Mouse (Mus musculus): Measurements from ENCODE around the gene Pon3. TPM values are rescaled to one million over a fixed set of nuclear protein-coding genes. Genes with fewer than 3 reads are reported as not detected.

Gene Pon3
- polyA plus RNA-seq, 1 experiment = 0.02 TPM

- H3K27me3 ChIP-seq (ENCODE audit: control insufficient read depth) = no peaks in the 10 kb centered on the region
- TF ChIP-seq TAL1 (IDR thresholded peaks at IDR 0.05; ENCODE audit: low read length) (peak; percentile 41; the same call in 1 of the 3 replicates), GATA1 (IDR thresholded peaks at IDR 0.05; ENCODE audit: low read length) (0 out of 2 replicates have a peak, but pooled peaks have one; percentile 36)
Observed at GRCm38 (mm10) chr6:5263250-5263999, 7.3 kb upstream of the Pon3 start.

GRCm38 (mm10) chr6:5262322-5263249 lies 6.5 kb upstream of the Pon3 start:
- Histone ChIP-seq H3K4me3 (replicated peaks) (no peak overlapping the region), H3K27me3 (ENCODE audit: control insufficient read depth) (no peaks in the 10 kb centered on the region), H3K9me3 (ENCODE audit: control insufficient read depth, low read length) (no peaks in the 10 kb centered on the region), H3K36me3 (ENCODE audit: control insufficient read depth) (peaks cover 76% of the 10 kb centered on the region), H3K4me1 (ENCODE audit: control insufficient read depth) (peaks cover 16% of the 10 kb centered on the region)
- TF ChIP-seq GATA1 (IDR thresholded peaks at IDR 0.05; ENCODE audit: low read length) (no peak), TAL1 (IDR thresholded peaks at IDR 0.05; ENCODE audit: low read length) (no peak)

More at GRCm38 (mm10) chr6:5263250-5263999, 7.3 kb upstream of the Pon3 start:
- Histone ChIP-seq H3K36me3 (ENCODE audit: control insufficient read depth) (peaks cover 84% of the 10 kb centered on the region), H3K4me1 (ENCODE audit: control insufficient read depth) (peaks cover 16% of the 10 kb centered on the region), H3K9me3 (ENCODE audit: control insufficient read depth, low read length) (no peaks in the 10 kb centered on the region), H3K4me3 (replicated peaks) (no peak overlapping the region)

GRCm38 (mm10) chr6:5255291-5255690 lies 795 bp downstream of the Pon3 start:
- Histone ChIP-seq H3K27me3 (ENCODE audit: control insufficient read depth) (no peaks in the 10 kb centered on the region), H3K4me3 (replicated peaks) (peak overlapping the region; percentile 68), H3K36me3 (ENCODE audit: control insufficient read depth) (peaks cover 9% of the 10 kb centered on the region), H3K4me1 (ENCODE audit: control insufficient read depth) (peaks cover 28% of the 10 kb centered on the region), H3K9me3 (ENCODE audit: control insufficient read depth, low read length) (no peaks in the 10 kb centered on the region)
- TF ChIP-seq TAL1 (IDR thresholded peaks at IDR 0.05; ENCODE audit: low read length) (no peak), GATA1 (IDR thresholded peaks at IDR 0.05; ENCODE audit: low read length) (no peak)

- Histone ChIP-seq H3K4me1 (ENCODE audit: control insufficient read depth) (peaks cover 28% of the 10 kb centered on the region), H3K36me3 (ENCODE audit: control insufficient read depth) (peaks cover 5% of the 10 kb centered on the region), H3K4me3 (replicated peaks) (peak overlapping the region; percentile 68), H3K9me3 (ENCODE audit: control insufficient read depth, low read length) (no peaks in the 10 kb centered on the region), H3K27me3 (ENCODE audit: control insufficient read depth) (no peaks in the 10 kb centered on the region)
- TF ChIP-seq GATA1 (IDR thresholded peaks at IDR 0.05; ENCODE audit: low read length) (no peak), TAL1 (IDR thresholded peaks at IDR 0.05; ENCODE audit: low read length) (no peak)
Observed at GRCm38 (mm10) chr6:5254869-5255268, 1.2 kb downstream of the Pon3 start.

GRCm38 (mm10) chr6:5245926-5246325 lies 10.2 kb downstream of the Pon3 start:
- no peaks in the 10 kb centered on the region for H3K9me3 ChIP-seq (ENCODE audit: control insufficient read depth, low read length)
- no peaks in the 10 kb centered on the region for H3K4me1 ChIP-seq (ENCODE audit: control insufficient read depth)
- no peaks in the 10 kb centered on the region for H3K27me3 ChIP-seq (ENCODE audit: control insufficient read depth)
- peaks cover 17% of the 10 kb centered on the region for H3K36me3 ChIP-seq (ENCODE audit: control insufficient read depth)
- TF ChIP-seq TAL1 (IDR thresholded peaks at IDR 0.05; ENCODE audit: low read length) (no peak), GATA1 (IDR thresholded peaks at IDR 0.05; ENCODE audit: low read length) (no peak)
- no peak overlapping the region for H3K4me3 ChIP-seq (replicated peaks)

- TF ChIP-seq GATA1 (IDR thresholded peaks at IDR 0.05; ENCODE audit: low read length) (no peak), TAL1 (IDR thresholded peaks at IDR 0.05; ENCODE audit: low read length) (no peak)
- Histone ChIP-seq H3K4me1 (ENCODE audit: control insufficient read depth) (peaks cover 12% of the 10 kb centered on the region), H3K27me3 (ENCODE audit: control insufficient read depth) (no peaks in the 10 kb centered on the region), H3K36me3 (ENCODE audit: control insufficient read depth) (peaks cover 17% of the 10 kb centered on the region), H3K9me3 (ENCODE audit: control insufficient read depth, low read length) (no peaks in the 10 kb centered on the region), H3K4me3 (replicated peaks) (no peak overlapping the region)
Observed at GRCm38 (mm10) chr6:5238799-5239198, 17.3 kb downstream of the Pon3 start.

GRCm38 (mm10) chr6:5237510-5237909 lies 18.6 kb downstream of the Pon3 start:
- H3K27me3 ChIP-seq (ENCODE audit: control insufficient read depth) = no peaks in the 10 kb centered on the region
- no peak overlapping the region for H3K4me3 ChIP-seq (replicated peaks)
- H3K9me3 ChIP-seq (ENCODE audit: control insufficient read depth, low read length) = no peaks in the 10 kb centered on the region
- H3K36me3 ChIP-seq (ENCODE audit: control insufficient read depth) = peaks cover 14% of the 10 kb centered on the region
- H3K4me1 ChIP-seq (ENCODE audit: control insufficient read depth) = peaks cover 12% of the 10 kb centered on the region
- TF ChIP-seq TAL1 (IDR thresholded peaks at IDR 0.05; ENCODE audit: low read length) (no peak), GATA1 (IDR thresholded peaks at IDR 0.05; ENCODE audit: low read length) (no peak)

GRCm38 (mm10) chr6:5236843-5237371 lies 19.2 kb downstream of the Pon3 start:
- Histone ChIP-seq H3K27me3 (ENCODE audit: control insufficient read depth) (no peaks in the 10 kb centered on the region), H3K4me3 (replicated peaks) (no peak overlapping the region), H3K36me3 (ENCODE audit: control insufficient read depth) (peaks cover 12% of the 10 kb centered on the region), H3K9me3 (ENCODE audit: control insufficient read depth, low read length) (no peaks in the 10 kb centered on the region), H3K4me1 (ENCODE audit: control insufficient read depth) (peaks cover 12% of the 10 kb centered on the region)
- TF ChIP-seq TAL1 (IDR thresholded peaks at IDR 0.05; ENCODE audit: low read length) = no peak
- no peak for TF ChIP-seq GATA1 (IDR thresholded peaks at IDR 0.05; ENCODE audit: low read length)

- H3K27me3 ChIP-seq (ENCODE audit: control insufficient read depth) = no peaks in the 10 kb centered on the region
- H3K36me3 ChIP-seq (ENCODE audit: control insufficient read depth) = peaks cover 14% of the 10 kb centered on the region
- H3K9me3 ChIP-seq (ENCODE audit: control insufficient read depth, low read length) = no peaks in the 10 kb centered on the region
- H3K4me3 ChIP-seq (replicated peaks) = no peak overlapping the region
- TF ChIP-seq TAL1 (IDR thresholded peaks at IDR 0.05; ENCODE audit: low read length) = no peak
- no peak for TF ChIP-seq GATA1 (IDR thresholded peaks at IDR 0.05; ENCODE audit: low read length)
- H3K4me1 ChIP-seq (ENCODE audit: control insufficient read depth) = peaks cover 12% of the 10 kb centered on the region
Observed at GRCm38 (mm10) chr6:5234563-5234962, 21.5 kb downstream of the Pon3 start.
